8 mouse cellular contexts compared by ENCODE assay signal in the genomic region with DNA sequence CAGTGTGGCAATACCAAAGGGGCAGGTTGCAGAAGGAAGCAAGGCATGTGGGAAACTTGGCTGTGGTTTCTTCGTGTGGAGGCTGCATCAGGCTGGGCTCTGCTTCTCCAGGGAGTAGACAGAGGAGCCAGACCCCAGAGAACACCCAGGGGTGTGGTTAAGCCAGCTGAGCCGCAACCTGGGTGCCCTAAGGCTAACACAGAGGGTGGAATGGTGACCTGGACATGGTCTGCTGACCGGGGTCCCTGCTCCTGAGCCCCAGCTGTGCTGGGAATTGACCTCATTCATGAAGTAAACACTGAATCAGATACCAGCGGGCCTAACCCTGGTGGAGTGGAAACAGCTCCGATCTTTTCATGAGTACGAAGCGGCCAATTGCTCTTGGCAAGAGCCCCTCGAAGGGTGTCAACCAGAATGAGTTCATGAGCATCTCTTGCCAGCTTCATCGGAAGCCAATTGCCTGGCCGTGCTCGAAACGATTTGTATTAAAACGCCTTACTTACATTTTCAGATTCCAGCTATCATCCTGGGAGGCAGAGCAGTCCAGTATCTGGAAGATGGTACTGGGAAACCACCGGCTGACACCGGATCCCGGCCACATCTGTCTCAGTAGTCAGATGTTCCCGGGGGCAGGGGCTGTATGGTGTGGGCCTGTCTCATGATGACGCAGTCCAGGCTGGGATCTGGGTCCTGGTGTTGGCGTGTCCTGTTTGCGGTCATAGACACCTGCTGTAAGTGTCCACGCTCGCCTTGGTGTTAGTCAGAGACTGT.
A peak's percentile ranks its signal among the peaks of the same experiment; 100 is the strongest.
DNase-seq lines count a peak whose midpoint lies in the region; ATAC-seq lines count a peak whose summit lies in the region.

No protein-coding gene starts in this region.

- H3K4me3 ChIP-seq in kidney, embryonic 14.5 days (ENCODE audit: low read length), result no peak overlapping the region
- no peak overlapping the region for H3K4me3 ChIP-seq in embryonic facial prominence, embryonic 10.5 days
- H3K4me3 ChIP-seq in heart, embryonic 15.5 days, result no peak overlapping the region

- H3K36me3 ChIP-seq in kidney, embryonic 14.5 days (ENCODE audit: control insufficient read depth, insufficient read depth, low read length), result no peaks in the 10 kb centered on the region
- no peaks in the 10 kb centered on the region for H3K36me3 ChIP-seq in embryonic facial prominence, embryonic 10.5 days (replicated peaks)
- H3K36me3 ChIP-seq in heart, embryonic 15.5 days, result no peaks in the 10 kb centered on the region

- no peak overlapping the region for H3K9ac ChIP-seq in kidney, embryonic 14.5 days (ENCODE audit: low read depth, low read length)
- H3K9ac ChIP-seq in heart, embryonic 15.5 days, result no peak overlapping the region

- DNase-seq in kidney, postnatal 25 days, result no peak
- no peak for DNase-seq in embryonic facial prominence, embryonic 10.5 days (ENCODE audit: low spot score)
- DNase-seq in lung, postnatal 25 days (ENCODE audit: low spot score), result peak; percentile 45
- DNase-seq in right cerebral cortex, adult 18-20 months, result no peak
- no peak for DNase-seq in left cerebral cortex, postnatal 14 days (ENCODE audit: low spot score in 2 of 2)
- no peak for DNase-seq in kidney, adult 18-20 months

- intact Hi-C loops in left cerebral cortex, postnatal 14 days (cut with DNase I), result no loop called here

- peaks cover 14% of the 10 kb centered on the region for H3K4me1 ChIP-seq in kidney, embryonic 14.5 days (ENCODE audit: control insufficient read depth, insufficient read depth, low read length)
- H3K4me1 ChIP-seq in embryonic facial prominence, embryonic 10.5 days, result peaks cover 31% of the 10 kb centered on the region
- H3K4me1 ChIP-seq in heart, embryonic 15.5 days (replicated peaks), result peaks cover 11% of the 10 kb centered on the region

- H3K27me3 ChIP-seq in kidney, embryonic 14.5 days (ENCODE audit: control insufficient read depth, insufficient read depth, low read length), result no peaks in the 10 kb centered on the region
- H3K27me3 ChIP-seq in embryonic facial prominence, embryonic 10.5 days (replicated peaks; ENCODE audit: low read depth, poor library complexity, severe bottlenecking), result no peaks in the 10 kb centered on the region; the same call in 1 of the 2 replicates
- no peaks in the 10 kb centered on the region for H3K27me3 ChIP-seq in heart, embryonic 15.5 days

- H3K27ac ChIP-seq in kidney, embryonic 14.5 days (ENCODE audit: low read depth, low read length), result no peak overlapping the region
- peak overlapping the region; percentile 31; the same call in 1 of the 2 replicates for H3K27ac ChIP-seq in embryonic facial prominence, embryonic 10.5 days (replicated peaks)
- H3K27ac ChIP-seq in heart, embryonic 15.5 days, result 0 out of 2 replicates have a peak overlapping the region, but pooled peaks have one; percentile 31

- 66% methylated on average over 22 of the region's 22 CpGs for WGBS in kidney, embryonic 14.5 days
- WGBS in embryonic facial prominence, embryonic 10.5 days, result 83% methylated on average over 22 of the region's 22 CpGs
- WGBS in heart, embryonic 15.5 days, result 71% methylated on average over 22 of the region's 22 CpGs

- H3K4me2 ChIP-seq in kidney, embryonic 14.5 days (replicated peaks; ENCODE audit: low read depth, low read length), result no peak overlapping the region
- H3K4me2 ChIP-seq in heart, embryonic 15.5 days, result no peak overlapping the region

- peak; percentile 64; the same call in 1 of the 2 replicates for ATAC-seq in kidney, embryonic 14.5 days (ENCODE audit: low FRiP score, low TSS enrichment)
- no peak for ATAC-seq in heart, embryonic 15.5 days (replicated peaks; ENCODE audit: insufficient number of reproducible peaks, insufficient read depth, low FRiP score, low read depth)

- no peaks in the 10 kb centered on the region for H3K9me3 ChIP-seq in kidney, embryonic 14.5 days (ENCODE audit: control insufficient read depth, low read length)
- H3K9me3 ChIP-seq in embryonic facial prominence, embryonic 10.5 days, result no peaks in the 10 kb centered on the region
- no peaks in the 10 kb centered on the region for H3K9me3 ChIP-seq in heart, embryonic 15.5 days (replicated peaks)
